Mouse (Mus musculus): Measurements from ENCODE around the gene Gm17349.
"Not testable (repeated sequence)": the region's sequence is repeated elsewhere in the genome, so short reads cannot be mapped to it uniquely, and the experiment has no call there.

Gm17349 gene

DNA sequence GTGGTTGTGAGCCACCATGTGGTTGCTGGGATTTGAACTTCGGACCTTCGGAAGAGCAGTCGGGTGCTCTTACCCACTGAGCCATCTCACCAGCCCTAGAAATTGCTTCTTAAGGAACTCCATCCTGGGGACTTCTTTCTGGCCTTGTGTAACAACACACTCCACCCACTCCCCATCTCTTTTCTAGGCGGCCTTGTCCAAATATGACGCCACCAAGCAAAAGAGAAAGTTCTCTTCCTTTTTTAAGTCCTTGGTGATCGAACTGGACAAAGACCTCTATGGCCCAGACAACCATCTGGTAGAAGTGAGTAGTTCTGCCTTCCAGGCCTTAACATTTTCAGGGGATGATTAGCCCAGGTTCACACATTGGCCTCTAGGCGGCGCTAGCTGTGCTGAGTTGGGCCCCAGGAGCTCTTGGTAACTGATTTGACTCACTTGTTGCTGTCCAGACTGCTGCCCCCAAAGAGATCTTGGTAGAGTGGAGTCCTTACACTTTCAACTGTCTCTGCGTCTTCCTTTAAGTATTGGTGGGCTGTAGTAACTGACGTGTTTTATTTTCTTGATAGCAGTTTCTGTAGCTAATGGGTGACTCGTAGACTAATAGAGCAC is at the start of gene Gm17349:
Gene Gm17349, minus strand, starts transcription at position 51 of the 609 bp plus-strand sequence.
- DNase-seq (ENCODE audit: low spot score) = no peak

DNA sequence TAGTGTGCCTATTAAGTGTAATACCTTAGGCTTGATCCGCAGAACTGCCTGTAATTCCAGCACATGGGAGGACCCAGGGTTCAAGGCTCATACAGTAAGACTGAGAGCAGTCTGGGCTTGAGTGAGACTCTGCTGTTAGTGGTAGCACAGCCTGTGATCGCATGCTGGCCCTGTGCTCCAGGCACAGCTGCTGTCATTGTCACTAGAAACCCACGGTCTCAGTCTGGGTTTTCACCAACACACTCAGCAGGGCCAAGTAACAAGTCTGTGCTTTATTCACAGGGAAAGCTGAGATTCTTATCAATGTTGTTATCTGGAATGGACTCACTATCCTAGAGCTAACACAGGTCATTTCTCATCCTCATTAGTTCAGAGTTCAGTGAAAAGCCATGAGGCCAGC is 48.9 kb upstream of the Gm17349 start:
- no peak for DNase-seq (ENCODE audit: low spot score)

DNA sequence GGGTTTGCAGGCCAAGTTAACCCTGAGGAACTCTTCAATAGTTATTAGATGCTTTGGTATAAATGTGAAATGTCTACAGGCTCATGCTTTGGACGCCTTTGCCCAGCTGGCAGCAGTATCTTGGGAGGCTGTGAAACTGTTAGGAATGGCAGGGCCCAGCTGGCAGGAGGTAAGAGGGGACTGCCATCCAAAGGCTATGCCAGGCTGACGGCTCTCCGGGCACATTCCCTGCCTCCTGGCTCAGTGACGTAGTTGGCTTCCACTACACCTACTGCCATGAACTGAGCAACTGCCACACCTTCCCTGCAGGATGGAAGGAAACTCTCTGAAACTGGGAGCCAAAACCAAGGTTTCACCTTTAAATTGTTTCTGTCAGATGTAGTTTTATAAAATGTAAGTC is 34.9 kb upstream of the Gm17349 start:
- DNase-seq (ENCODE audit: low spot score) = no peak

DNA sequence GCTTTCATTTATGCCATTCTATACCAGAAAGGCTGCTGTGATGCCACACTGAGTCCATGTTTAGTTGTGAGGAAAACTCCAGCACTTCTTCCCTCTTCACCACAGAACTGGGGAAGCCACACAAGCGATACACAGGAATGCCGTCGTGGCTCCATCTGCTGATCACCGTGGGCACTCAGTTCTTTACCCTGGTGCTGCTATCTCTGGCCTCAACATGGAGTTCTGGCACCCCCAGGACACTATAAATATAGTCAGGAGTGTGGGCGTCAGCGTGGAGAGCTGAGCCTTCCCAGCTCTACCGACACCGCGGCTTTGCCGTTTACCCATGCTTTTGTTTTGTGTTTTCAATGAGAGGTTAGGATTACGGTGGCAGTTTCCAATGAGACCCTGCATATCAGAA is 31.4 kb upstream of the Gm17349 start:
- no peak for DNase-seq (ENCODE audit: low spot score)

DNA sequence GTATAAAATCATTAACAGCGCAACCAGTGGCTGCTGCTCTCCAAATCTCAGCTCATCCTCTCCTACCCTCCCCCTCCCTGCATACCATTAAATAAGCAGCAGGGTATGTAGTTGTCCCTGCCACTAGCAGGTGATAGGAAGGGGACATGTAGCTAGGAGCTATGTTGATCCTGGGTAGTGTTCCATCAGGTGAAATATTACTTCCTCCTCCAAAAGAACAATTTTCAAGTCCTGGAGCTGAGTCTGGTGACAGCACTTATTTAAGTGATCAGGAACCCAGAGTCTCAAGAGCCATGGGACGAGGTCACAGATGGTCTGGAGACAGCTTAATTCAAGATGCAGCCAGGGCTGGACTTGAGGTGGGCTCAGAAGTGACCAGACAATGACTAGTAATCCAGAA is 30.3 kb upstream of the Gm17349 start:
- DNase-seq (ENCODE audit: low spot score) = peak; percentile 100

DNA sequence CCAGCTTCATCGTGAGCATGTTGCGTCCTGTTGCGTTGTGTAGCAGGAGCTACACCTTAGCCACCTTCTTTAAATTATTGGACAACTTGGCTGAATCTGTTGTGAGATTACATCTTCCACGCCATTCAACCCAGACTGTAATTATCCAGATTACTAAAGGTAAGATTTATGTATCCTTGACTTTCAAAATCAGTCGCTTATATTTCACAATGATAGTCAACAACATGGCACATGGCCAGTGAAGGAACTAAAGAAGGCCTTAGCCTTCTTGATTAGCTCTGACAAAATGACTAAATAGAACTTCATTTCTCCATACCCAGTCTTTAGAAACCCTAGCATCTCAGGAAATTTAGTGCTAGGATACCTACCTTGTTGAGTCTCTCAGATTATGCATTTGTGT is 27.9 kb upstream of the Gm17349 start:
- no peak for DNase-seq (ENCODE audit: low spot score)

DNA sequence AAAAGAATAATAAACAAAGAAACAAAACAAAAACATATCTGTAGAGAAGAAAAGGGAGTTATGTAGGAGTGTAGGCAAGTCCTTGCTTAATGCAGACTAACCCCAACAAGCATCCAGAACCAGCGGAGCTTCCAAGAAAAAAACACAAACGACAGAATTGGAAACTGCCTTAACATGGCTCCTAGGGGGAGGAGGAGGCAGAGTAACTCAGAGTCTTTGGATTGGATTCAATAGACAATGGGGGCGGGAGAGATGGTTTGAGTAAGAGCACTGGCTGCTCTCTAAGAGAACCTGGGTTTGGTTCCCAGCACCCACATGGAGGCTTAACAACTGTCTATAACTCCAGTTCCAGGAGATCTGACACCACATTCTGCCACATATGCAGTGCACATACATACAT is 26.4 kb upstream of the Gm17349 start:
- no peak for DNase-seq (ENCODE audit: low spot score)

DNA sequence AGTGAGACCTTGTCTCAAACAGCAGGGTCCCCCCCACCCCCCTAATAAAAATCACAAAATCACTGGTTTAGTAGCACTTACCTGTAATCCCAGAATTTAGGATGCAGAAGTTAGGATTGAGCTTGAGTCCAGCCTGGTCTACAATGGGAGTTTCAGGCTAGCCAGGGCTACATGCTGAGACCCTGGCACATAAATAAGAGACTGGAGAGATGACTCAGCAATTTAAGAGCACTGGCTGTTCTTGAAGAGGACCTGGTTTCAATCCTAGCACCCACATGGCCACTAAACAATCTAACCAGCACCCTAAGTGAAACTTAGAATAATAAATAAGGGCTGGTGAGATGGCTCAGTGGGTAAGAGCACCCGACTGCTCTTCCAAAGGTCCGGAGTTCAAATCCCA is 25.9 kb upstream of the Gm17349 start:
- DNase-seq (ENCODE audit: low spot score) = no peak

DNA sequence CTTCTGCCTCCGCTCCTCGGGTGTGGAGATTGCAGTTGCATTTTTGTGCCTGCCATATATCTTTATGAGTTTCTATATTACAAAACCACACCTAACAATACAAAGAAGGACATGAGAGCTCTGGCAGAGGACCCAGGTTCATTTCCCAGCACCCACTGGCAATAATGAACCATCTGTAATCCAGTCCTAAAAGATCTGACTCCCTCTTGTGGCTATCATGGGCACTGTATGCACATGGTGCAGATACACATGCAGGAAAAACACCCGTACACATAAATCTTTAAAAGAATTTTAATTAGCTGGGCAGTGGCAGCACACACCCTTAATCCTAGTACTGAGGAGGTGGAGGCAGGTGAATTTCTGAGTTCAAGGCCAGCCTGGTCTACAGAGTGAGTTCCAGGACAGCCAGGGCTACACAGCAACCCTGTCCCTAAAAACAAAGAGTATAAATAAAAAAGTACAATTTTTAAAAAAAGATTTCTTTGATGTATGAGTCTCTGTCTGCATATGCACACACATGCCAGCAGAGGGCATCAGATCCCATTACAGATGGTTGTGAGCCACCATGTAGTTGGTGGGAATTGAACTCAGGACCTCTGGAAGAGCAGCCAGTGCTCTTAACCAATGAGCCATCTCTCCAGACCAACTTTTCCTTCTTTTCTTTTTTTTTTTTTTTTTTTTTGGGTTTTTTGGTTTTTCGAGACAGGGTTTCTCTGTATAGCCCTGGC is 23.9 kb upstream of the Gm17349 start:
- no peak for DNase-seq (ENCODE audit: low spot score)

DNA sequence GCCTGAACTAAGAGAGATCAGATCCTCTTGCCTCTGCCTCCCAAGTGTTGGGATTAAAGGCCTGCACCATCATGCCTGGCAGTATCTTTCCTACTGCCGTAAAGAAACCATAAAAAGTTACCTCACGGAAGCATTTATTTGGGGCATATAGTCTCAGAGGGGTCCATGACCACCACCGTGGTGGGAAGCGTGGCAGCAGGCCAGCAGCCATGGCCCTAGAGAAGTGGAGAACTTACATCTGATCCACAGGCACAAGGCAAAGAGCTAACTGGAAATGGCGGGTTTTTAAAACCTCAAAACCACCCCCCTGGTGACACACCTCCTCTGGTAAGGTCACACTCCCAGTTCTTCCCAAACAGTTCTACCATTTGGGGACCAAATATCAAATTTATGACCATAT is 22.9 kb upstream of the Gm17349 start:
- no peak for DNase-seq (ENCODE audit: low spot score)

DNA sequence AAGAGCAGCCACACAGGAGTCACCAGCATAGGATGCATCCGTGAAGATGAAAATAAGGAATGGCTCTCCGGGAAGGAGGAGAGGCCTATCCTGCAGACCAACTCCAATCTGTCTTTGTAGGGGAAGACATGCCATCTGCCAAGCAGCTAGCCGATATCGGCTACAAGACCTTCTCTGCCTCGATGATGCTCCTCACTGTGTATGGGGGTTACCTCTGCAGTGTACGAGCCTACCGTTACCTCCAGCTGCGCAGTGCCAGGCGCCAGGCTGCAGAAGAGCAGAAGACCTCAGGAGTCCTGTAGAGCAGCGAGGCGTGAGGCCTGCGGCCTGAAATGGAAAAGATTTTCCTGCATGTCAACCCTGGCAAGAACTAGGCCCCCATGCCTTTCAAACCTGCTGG is 22.2 kb upstream of the Gm17349 start:
- no peak for DNase-seq (ENCODE audit: low spot score)

DNA sequence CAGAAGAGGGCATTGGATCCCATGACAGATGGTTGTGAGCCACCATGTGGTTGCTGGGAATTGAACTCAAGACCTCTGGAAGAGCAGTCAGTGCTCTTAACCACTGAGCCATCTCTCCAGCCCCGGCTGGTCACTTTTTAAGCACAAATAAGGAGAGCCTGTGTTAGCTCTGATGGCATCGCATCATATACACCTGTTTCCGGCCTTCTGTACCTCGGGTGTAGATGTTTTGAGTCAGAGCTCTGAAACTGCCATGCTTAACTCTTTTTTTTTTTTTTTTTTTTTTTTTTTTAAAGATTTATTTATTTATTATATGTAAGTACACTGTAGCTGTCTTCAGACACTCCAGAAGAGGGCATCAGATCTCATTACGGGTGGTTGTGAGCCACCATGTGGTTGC is 21.7 kb upstream of the Gm17349 start:
- DNase-seq (ENCODE audit: low spot score) = not testable (repeated sequence)

DNA sequence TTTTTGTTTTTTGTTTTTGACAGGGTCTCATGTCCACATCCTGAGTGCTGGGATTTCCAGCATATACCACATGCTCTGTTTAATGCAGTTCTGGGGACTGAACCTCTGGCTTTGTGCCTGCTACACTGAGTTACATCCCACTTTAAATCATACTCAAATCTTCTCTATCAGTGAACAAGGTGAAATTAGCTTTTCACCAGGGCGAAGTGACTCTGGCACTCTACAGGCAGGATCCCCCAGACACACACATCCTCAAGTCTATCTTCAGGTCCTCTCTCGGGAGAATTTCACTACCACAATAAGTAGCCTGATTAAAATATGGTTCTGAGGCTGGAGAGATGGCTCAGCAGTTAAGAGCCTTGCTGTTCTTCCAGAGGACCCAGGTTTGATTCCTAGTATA is 21.3 kb upstream of the Gm17349 start:
- no peak for DNase-seq (ENCODE audit: low spot score)

DNA sequence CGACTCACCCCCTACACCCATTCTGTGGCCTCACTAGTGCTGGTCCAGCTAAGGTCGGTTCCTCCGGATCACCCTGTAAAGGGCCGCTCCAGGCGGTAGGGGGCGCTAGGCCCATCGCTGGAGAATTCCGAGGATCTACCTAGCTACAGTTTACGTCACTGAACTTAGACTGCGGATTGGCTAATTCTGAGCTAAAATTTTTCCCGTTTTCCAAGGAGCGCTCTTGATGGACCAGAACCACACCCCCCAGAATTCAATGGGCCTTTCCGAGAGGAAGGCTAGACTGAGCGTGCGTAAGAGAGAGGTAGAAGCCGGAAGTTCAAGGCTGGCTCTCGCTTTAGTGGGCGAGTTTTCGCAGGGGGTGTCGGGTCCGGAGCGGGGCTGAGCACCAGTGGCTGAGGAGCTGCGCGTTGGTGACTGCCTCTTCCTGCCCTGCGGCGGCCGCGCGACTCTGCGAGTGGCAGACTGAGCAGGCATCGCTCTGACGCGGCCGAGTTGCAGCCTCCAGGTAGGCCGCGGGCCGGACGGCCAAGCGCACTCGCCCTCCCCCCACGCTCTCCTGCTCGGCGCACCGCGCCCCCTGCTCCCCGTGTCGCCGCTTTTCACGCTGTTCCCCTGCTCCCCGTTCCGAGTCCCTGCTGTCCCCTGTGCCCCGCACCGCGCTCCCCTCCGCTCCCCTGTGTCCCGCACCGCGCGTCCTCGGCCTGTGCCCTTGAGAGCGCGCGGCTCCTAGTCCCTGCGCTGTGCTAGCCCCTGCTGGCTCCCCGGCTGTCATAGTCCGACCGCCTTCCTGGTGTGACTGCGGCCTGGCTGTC is 20.3 kb upstream of the Gm17349 start, which contains the start of gene Cox14:
Gene Cox14, plus strand, starts transcription at position 278 of the 815 bp plus-strand sequence.
- peak; percentile 98 for DNase-seq (ENCODE audit: low spot score)

DNA sequence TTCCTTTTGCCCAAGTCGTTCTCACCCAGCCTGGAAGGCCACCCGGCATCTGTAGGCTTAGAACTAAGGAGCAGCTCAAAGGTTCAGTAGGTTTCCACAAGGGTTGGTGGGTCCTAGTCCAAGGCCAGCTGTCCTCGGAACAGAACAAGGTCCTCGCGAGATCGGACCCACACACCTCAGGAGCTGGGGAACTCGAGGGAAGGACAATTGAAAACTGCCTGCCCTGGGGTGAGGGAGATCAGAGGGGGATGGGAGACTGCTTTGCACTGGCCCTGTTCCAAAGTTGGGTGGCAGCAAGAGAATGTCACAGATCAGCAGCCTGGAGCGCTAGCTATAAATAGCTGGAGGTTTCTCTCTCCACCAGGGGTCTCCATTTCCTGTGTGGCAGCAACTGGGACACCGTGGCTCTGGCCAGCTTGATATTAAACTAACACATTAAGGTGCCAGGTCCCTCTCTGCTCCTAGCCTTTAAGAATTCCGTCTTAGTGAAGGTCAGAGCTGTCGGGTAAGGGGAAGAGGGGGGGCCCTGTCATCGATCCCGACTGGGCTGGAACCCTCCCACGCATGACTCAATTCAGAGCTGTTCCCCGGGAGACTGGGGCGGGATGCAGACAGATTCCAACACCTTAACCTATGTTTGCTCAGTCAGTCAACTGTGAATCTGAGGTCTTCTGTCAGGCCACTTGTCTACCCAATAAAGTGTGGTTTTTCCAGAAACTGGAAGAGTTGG is 19.2 kb upstream of the Gm17349 start:
- no peak for DNase-seq (ENCODE audit: low spot score)

DNA sequence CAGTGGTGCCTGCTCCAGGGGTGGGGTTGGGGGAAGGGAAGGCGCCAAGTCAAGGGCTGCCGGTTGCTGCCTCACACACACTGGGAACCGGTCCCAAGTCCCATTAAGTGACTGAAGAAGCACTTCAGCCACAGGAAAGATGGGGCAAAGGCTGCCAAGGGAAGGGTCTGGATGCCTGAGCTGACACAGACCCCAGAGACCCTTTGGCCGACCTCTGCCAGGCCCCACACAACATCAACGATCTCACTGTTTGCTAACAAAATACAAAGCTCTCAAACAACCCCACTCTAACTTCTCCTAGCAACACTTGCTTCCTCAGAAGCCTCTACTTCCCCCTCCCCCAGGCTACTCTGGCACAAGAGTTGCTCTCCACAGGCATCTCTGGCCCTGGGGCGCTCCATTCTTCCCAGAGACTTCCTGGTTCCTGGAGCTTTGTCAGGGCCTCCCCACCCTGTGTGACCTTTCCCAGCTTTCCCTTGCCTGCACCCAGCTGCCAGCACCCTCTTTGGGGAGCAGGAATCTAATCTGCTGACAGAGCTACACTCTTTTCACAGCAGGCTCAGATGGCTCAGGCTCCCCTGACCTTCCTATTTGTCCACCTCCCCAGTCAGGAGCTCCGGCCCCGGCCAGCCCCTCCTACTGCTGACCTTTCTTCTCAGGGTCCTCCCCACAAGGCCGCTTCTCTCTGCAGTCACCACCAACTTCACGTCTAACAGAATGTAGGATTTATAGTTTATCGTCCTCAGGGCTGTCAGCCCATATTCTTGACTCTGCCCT is 18.4 kb upstream of the Gm17349 start:
- DNase-seq (ENCODE audit: low spot score) = no peak

DNA sequence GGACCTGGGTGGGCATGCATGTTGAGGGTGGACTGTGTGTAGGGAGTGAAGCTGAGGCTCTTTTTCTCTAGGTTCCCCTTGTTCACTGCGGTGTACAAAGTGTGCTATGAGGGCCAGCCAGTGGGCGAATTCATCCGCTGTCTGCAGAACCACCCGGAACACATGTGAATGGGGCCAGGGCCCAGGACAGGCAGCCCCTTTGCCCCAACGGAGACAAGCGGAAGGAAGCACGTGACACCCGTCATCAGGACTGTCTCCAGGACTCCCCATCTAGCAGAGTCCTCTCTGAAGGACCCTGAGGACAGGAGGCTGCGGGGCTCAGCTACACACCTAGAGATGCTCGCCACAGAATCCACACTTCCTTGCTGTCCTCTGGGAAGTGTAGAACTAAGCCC is 17.8 kb upstream of the Gm17349 start:
- DNase-seq (ENCODE audit: low spot score) = no peak

DNA sequence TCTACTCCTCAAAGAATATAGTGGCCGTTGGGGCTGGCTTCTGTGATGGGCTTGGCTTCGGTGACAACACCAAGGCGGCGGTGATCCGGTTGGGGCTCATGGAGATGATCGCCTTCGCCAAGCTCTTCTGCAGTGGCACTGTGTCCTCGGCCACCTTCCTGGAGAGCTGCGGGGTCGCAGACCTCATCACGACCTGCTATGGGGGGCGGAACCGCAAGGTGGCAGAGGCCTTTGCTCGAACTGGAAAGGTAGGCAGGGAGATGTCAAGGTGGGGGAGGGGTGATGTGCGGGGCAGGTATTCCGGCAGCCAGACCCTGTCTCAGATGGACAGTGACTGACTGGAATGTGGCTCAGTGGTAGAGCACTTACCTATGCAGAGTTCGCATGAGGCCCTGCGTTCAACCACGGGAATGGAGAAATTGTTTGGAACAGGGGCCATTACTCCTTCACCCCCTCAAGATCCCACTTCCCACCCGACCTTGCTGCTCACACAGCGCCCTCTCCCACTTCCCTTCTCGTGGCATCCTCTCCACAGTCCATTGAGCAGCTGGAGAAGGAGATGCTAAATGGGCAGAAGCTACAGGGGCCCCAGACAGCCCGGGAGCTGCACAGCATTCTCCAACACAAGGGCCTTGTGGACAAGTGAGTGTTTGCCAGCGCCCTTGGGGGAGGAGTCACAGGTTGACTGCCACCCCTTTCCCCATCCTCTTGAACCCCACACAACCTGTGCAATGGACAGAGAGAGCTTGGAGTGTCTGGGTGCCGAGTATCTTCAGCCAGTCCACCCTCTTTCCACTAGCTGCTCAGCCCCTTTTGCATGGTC is 16.8 kb upstream of the Gm17349 start:
- no peak for DNase-seq (ENCODE audit: low spot score)

DNA sequence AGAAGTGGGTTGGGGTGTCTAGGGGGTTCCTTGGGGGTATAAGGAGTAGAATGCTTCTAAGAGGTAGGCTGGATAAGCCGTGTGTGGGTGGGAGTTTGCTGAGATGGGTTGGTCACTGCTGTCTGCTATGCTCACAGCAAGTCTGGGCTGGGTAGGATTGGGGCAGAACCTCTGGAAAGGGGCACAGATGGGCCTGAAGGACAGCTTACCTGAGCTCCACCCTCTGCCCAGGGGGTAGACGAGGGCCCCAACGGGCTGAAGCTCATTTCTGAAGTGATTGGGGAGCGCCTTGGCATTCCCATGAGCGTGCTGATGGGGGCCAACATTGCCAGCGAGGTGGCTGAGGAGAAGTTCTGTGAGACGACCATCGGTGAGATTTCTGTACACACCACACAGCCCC is 14.6 kb upstream of the Gm17349 start:
- no peak for DNase-seq (ENCODE audit: low spot score)

DNA sequence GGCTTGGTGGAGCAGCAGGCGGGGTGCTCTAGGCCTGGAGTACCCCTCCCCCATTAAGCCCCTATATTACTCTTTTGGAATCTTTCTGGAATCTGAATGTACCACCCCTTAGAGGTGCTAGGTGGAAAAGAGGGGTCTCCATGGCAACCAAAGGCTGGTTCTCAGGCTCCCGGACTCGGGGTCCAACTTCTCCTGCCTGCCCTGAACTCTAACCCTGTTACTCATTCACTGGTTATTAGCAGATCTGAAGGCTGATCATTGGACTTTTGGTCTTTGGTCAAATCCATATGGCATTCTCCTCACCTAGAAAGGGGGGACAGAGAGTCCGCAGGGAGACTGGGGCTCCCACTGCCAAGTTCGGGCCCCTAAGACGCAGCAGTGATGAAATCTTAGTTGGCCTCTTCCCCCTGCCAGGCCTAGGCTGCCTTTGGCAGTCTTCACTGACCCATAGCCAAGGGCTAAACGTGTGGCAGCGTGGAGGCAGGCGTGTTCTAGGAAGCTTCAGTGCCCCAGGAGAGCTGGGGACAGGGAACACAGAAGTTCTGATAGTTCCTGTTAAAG is 13.3 kb upstream of the Gm17349 start:
- DNase-seq (ENCODE audit: low spot score) = no peak

Data from left cerebral cortex, adult 11 months (tissue).